Mouse (Mus musculus): Measurements from ENCODE around the gene Mms22l. TPM values are rescaled to one million over a fixed set of nuclear protein-coding genes. Genes with fewer than 3 reads are reported as not detected.
"Not testable (repeated sequence)": the region's sequence is repeated elsewhere in the genome, so short reads cannot be mapped to it uniquely, and the experiment has no call there.

Mms22l gene
- total RNA-seq (2021) = 10 to 100 TPM; 13.0 to 16.2 TPM
- long read RNA-seq, experiment 1, partial matches to known transcripts = 0 of 2 reads
- long read RNA-seq, experiment 1, other reads (novel, unspliced or antisense) = 1 of 2 reads
- long read RNA-seq, experiment 2, partial matches to known transcripts = 3 of 8 reads
- long read RNA-seq, experiment 2, other reads (novel, unspliced or antisense) = 2 of 8 reads

- DNase-seq (ENCODE audit: low spot score in 2 of 2) = peak; percentile 80 to 84
Measured at GRCm38 (mm10) chr4:24496116-24496952, at the start of gene Mms22l. TSS of gene Mms22l (plus strand) at chr4:24496451.

- not testable (repeated sequence) for DNase-seq (ENCODE audit: low spot score in 2 of 2)
Measured at GRCm38 (mm10) chr4:24484046-24484445, 12.2 kb upstream of the Mms22l start.

- DNase-seq (ENCODE audit: low spot score in 2 of 2) = no peak
Measured at GRCm38 (mm10) chr4:24496953-24497319, 685 bp downstream of the Mms22l start.

- no peak for DNase-seq (ENCODE audit: low spot score in 2 of 2)
Measured at GRCm38 (mm10) chr4:24509195-24509594, 12.9 kb downstream of the Mms22l start.

- DNase-seq (ENCODE audit: low spot score in 2 of 2) = no peak
Measured at GRCm38 (mm10) chr4:24536989-24537388, 40.7 kb downstream of the Mms22l start.

GRCm38 (mm10) chr4:24543421-24543820, 47.2 kb downstream of the Mms22l start:
- DNase-seq (ENCODE audit: low spot score in 2 of 2) = no peak

GRCm38 (mm10) chr4:24544677-24545151, 48.5 kb downstream of the Mms22l start:
- DNase-seq (ENCODE audit: low spot score in 2 of 2) = no peak

- no peak for DNase-seq (ENCODE audit: low spot score in 2 of 2)
Measured at GRCm38 (mm10) chr4:24556116-24556820, 60.0 kb downstream of the Mms22l start.

GRCm38 (mm10) chr4:24557149-24557548, 60.9 kb downstream of the Mms22l start:
- no peak for DNase-seq (ENCODE audit: low spot score in 2 of 2)

- DNase-seq (ENCODE audit: low spot score in 2 of 2) = no peak
Measured at GRCm38 (mm10) chr4:24568026-24568425, 71.8 kb downstream of the Mms22l start.

- no peak for DNase-seq (ENCODE audit: low spot score in 2 of 2)
Measured at GRCm38 (mm10) chr4:24568989-24569556, 72.8 kb downstream of the Mms22l start.

- DNase-seq (ENCODE audit: low spot score in 2 of 2) = peak; percentile 55 to 64
Measured at GRCm38 (mm10) chr4:24574276-24574675, 78.0 kb downstream of the Mms22l start.

GRCm38 (mm10) chr4:24577594-24577993, 81.3 kb downstream of the Mms22l start:
- DNase-seq (ENCODE audit: low spot score in 2 of 2) = no peak

GRCm38 (mm10) chr4:24582295-24582694, 86.0 kb downstream of the Mms22l start:
- DNase-seq (ENCODE audit: low spot score in 2 of 2) = no peak

- no peak for DNase-seq (ENCODE audit: low spot score in 2 of 2)
Measured at GRCm38 (mm10) chr4:24583997-24584396, 87.7 kb downstream of the Mms22l start.

GRCm38 (mm10) chr4:24594824-24595223, 98.6 kb downstream of the Mms22l start:
- no peak for DNase-seq (ENCODE audit: low spot score in 2 of 2)

GRCm38 (mm10) chr4:24596942-24597611, 100.8 kb downstream of the Mms22l start:
- DNase-seq (ENCODE audit: low spot score in 2 of 2) = no peak

- no peak for DNase-seq (ENCODE audit: low spot score in 2 of 2)
Measured at GRCm38 (mm10) chr4:24598637-24599036, 102.4 kb downstream of the Mms22l start.

GRCm38 (mm10) chr4:24601711-24602110, 105.5 kb downstream of the Mms22l start:
- DNase-seq (ENCODE audit: low spot score in 2 of 2) = no peak

GRCm38 (mm10) chr4:24609085-24609484, 112.8 kb downstream of the Mms22l start:
- DNase-seq (ENCODE audit: low spot score in 2 of 2) = no peak

GRCm38 (mm10) chr4:24609564-24609963, 113.3 kb downstream of the Mms22l start:
- no peak for DNase-seq (ENCODE audit: low spot score in 2 of 2)

Measured in adrenal gland, postnatal 4 days (tissue).